Mouse (Mus musculus): ENCODE data around the gene Fam43b. TPM values are rescaled to one million over a fixed set of nuclear protein-coding genes. Genes with fewer than 3 reads are reported as not detected.

The Fam43b gene
- polyA plus RNA-seq, 1 experiment = not detected

DNA sequence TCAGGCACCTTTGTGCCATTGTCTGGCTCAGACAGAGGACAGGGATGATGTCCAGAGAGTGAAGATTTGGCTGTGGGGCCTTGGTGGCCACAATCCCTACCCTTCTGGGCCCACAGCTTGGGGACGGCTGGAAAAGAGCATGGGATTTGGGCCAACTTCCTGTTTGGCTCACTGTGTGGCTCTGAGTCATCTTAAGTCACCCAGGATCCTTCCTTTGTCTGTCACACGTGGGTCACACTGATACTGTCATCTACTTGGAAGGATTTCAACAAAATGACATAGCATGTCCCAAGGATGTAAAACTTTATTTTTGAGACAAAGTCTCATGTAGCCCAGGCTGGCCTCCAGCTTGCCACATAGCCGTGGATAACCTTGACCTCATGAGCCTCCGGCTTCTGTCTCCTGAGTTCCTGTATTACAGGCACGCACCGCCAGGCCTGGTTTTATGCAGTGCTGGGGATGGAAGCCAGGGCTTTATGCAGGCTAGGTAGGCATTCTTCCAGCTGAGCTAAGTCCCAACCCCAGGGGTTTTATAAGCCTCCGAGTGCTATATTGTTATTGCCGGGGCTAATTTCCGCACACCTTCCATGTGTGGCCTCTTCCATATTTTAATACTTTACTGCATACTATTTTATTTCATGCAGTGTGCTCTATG is 51.3 kb downstream of the Fam43b start:
- Histone ChIP-seq H3K4me1 (ENCODE audit: control insufficient read depth, insufficient read depth, insufficient read length, low read length) (peaks cover 12% of the 10 kb centered on the region; the same call in 1 of the 2 replicates), H3K4me3 (ENCODE audit: insufficient read depth, low read depth, low read length) (no peak overlapping the region), H3K27ac (replicated peaks; ENCODE audit: low read depth, low read length) (peak overlapping the region; percentile 81)

Other genes starting within 250 kb of the Fam43b start
- 65.0 and 71.4 TPM in 2 replicates for gene Hp1bp3, start 180.2 kb downstream of the Fam43b start, polyA plus RNA-seq (2012; ENCODE audit: insufficient read depth, insufficient read length, missing spikeins)
- not detected in 2 replicates for gene Sh2d5, start 146.1 kb downstream of the Fam43b start, polyA plus RNA-seq (2012; ENCODE audit: insufficient read depth, insufficient read length, missing spikeins)
- gene Kif17, start 146.1 kb downstream of the Fam43b start, polyA plus RNA-seq (2012; ENCODE audit: insufficient read depth, insufficient read length, missing spikeins) = not detected in 2 replicates
- gene Ddost, start 91.8 kb downstream of the Fam43b start, polyA plus RNA-seq (2012; ENCODE audit: insufficient read depth, insufficient read length, missing spikeins) = 39.1 and 40.6 TPM in 2 replicates
- gene Pink1, start 70.2 kb downstream of the Fam43b start, polyA plus RNA-seq (2012; ENCODE audit: insufficient read depth, insufficient read length, missing spikeins) = 208 and 227 TPM in 2 replicates
- gene Cda, start 28.5 kb downstream of the Fam43b start, polyA plus RNA-seq (2012; ENCODE audit: insufficient read depth, insufficient read length, missing spikeins) = not detected in 2 replicates
- 29.9 and 31.2 TPM in 2 replicates for gene Mul1, start 38.1 kb upstream of the Fam43b start, polyA plus RNA-seq (2012; ENCODE audit: insufficient read depth, insufficient read length, missing spikeins)
- 5.5 and 6.3 TPM in 2 replicates for gene Camk2n1, start 57.8 kb upstream of the Fam43b start, polyA plus RNA-seq (2012; ENCODE audit: insufficient read depth, insufficient read length, missing spikeins)
- not detected in 2 replicates for gene Vwa5b1, start 239.4 kb upstream of the Fam43b start, polyA plus RNA-seq (2012; ENCODE audit: insufficient read depth, insufficient read length, missing spikeins)

Data from brown adipose tissue, adult 24 weeks (tissue).